ENCODE assay signal across 14 mouse cellular contexts in genomic region chr14:91889141-91889631, GRCm38 (mm10).
DNase-seq lines count a peak whose midpoint lies in the region; ATAC-seq and TF ChIP-seq lines count a peak whose summit lies in the region.
"Had no signal": no experiment of that assay in that cellular context is flagged by ENCODE, and none has a peak within 500 bp of the region (broad histone marks: within the 10 kb centered on the region; RNA-seq: fewer than 3 reads in every experiment).

No protein-coding gene starts in this region.

- DNase-seq in cerebellum, postnatal 10 days: peak; percentile 59 to 62
- no peak for DNase-seq in cerebellum, adult 8-10 months
- DNase-seq in ovary, adult 18-20 months (ENCODE audit: low spot score): peak; percentile 65
- no peak for DNase-seq in ovary, postnatal 14 days (ENCODE audit: low spot score)
- peak in 1 of 2 experiments; percentile 30 for DNase-seq in layer of hippocampus, adult 2 months (ENCODE audit: low spot score in 2 of 2)
- peak; percentile 20 for DNase-seq in right cerebral cortex, postnatal 25 days
- DNase-seq in stomach, postnatal 0 days (ENCODE audit: low spot score): no peak
- DNase-seq: kidney, adult 11 months; lung, postnatal 36 days had no signal

- TF ChIP-seq EP300 in stomach, postnatal 0 days (optimal IDR thresholded peaks at IDR 0.05): no peak

- no peak overlapping the region for H3K4me2 ChIP-seq in stomach, postnatal 0 days (replicated peaks; ENCODE audit: low read depth)
- H3K4me2 ChIP-seq: limb, embryonic 15.5 days; neural tube, embryonic 13.5 days had no signal

- no peak overlapping the region for H3K4me3 ChIP-seq in layer of hippocampus, adult 2 months
- no peak overlapping the region for H3K4me3 ChIP-seq in stomach, postnatal 0 days (ENCODE audit: low read depth, low read length)
- H3K4me3 ChIP-seq: erythroblast, embryonic 14.5 days; heart, embryonic 10.5 days; limb, embryonic 15.5 days; neural tube, embryonic 13.5 days had no signal

- H3K4me1 ChIP-seq in stomach, postnatal 0 days (replicated peaks; ENCODE audit: control insufficient read depth, insufficient read depth): no peaks in the 10 kb centered on the region
- H3K4me1 ChIP-seq: heart, embryonic 10.5 days; limb, embryonic 15.5 days; neural tube, embryonic 13.5 days had no signal

- H3K27me3 ChIP-seq in stomach, postnatal 0 days (ENCODE audit: control insufficient read depth, insufficient read depth, low read length): no peaks in the 10 kb centered on the region
- H3K27me3 ChIP-seq: limb, embryonic 15.5 days; neural tube, embryonic 13.5 days had no signal

- no peaks in the 10 kb centered on the region for H3K36me3 ChIP-seq in stomach, postnatal 0 days (ENCODE audit: control insufficient read depth, insufficient read depth, low read length)
- H3K36me3 ChIP-seq: heart, embryonic 10.5 days; limb, embryonic 15.5 days; neural tube, embryonic 13.5 days had no signal

- TF ChIP-seq CTCF in layer of hippocampus, adult 2 months (conservative IDR thresholded peaks at IDR 0.05): no peak
- no peak for TF ChIP-seq CTCF in stomach, postnatal 0 days (IDR thresholded peaks at IDR 0.05; ENCODE audit: low read depth)

- ATAC-seq in stomach, postnatal 0 days (ENCODE audit: low FRiP score, low TSS enrichment): no peak
- no peak for ATAC-seq in erythroblast, adult 5-6 weeks (replicated peaks; ENCODE audit: low FRiP score, poor library complexity, severe bottlenecking)

- peak overlapping the region; percentile 25; the same call in 1 of the 2 replicates for H3K27ac ChIP-seq in layer of hippocampus, adult 2 months
- no peak overlapping the region for H3K27ac ChIP-seq in stomach, postnatal 0 days (replicated peaks)
- H3K27ac ChIP-seq: heart, embryonic 10.5 days; limb, embryonic 15.5 days; neural tube, embryonic 13.5 days had no signal

- no peaks in the 10 kb centered on the region for H3K9me3 ChIP-seq in stomach, postnatal 0 days (ENCODE audit: control insufficient read depth, low read length)
- H3K9me3 ChIP-seq: heart, embryonic 10.5 days; limb, embryonic 15.5 days; neural tube, embryonic 13.5 days had no signal

- 79% methylated on average over 9 of the region's 9 CpGs for WGBS in stomach, postnatal 0 days

- no peak overlapping the region for H3K9ac ChIP-seq in stomach, postnatal 0 days (ENCODE audit: low read length)
- H3K9ac ChIP-seq: limb, embryonic 15.5 days; neural tube, embryonic 13.5 days had no signal

Comparison
In these comparisons a context has a peak if more than half of its experiments do, and no peak if none do; other contexts are left out.
1. DNase-seq: peak in cerebellum, postnatal 10 days (2 of 2), ovary, adult 18-20 months (single experiment) and right cerebral cortex, postnatal 25 days (single experiment); none in cerebellum, adult 8-10 months (single experiment), ovary, postnatal 14 days (single experiment) and stomach, postnatal 0 days (single experiment).